Mouse (Mus musculus) CH12.LX (cell line): ENCODE results near the gene Cdyl. TPM values are rescaled to one million over a fixed set of nuclear protein-coding genes. Genes with fewer than 3 reads are reported as not detected.

Experiments
- DNase-seq: peaks from one replicate; pipeline ENCODE4 v3.0.0-alpha.2; 2013; ENCODE audit errors: extremely low read depth
- H3K27ac ChIP-seq: 2 replicates; pipeline ENCODE4 v1.5.1; 2012; ENCODE audit warnings: low read depth, mild to moderate bottlenecking, control low read depth, moderate library complexity; ENCODE audit not compliant: insufficient read depth
- H3K27me3 ChIP-seq: replicated peaks from 2 replicates; pipeline ENCODE3; 2012; ENCODE audit warnings: inconsistent platforms
- H3K36me3 ChIP-seq, 2 experiments: replicated peaks in 1 of 2; 2 replicates each; pipeline versions ENCODE3 to v1.6.1; 2012; ENCODE audit warnings: inconsistent platforms in 1 of 2, low read length in 1 of 2, mild to moderate bottlenecking in 1 of 2, mixed read lengths in 1 of 2, moderate library complexity in 1 of 2; ENCODE audit not compliant: control insufficient read depth in 1 of 2, insufficient read depth in 1 of 2
- H3K4me1 ChIP-seq, 2 experiments: 2 replicates each; pipeline ENCODE4 v1.6.1; 2012; ENCODE audit warnings: inconsistent platforms in 1 of 2, moderate library complexity in 1 of 2; ENCODE audit not compliant: insufficient read depth in 2 of 2, control insufficient read depth in 1 of 2
- H3K4me2 ChIP-seq: 2 replicates; pipeline ENCODE4 v1.6.1; 2012; ENCODE audit warnings: low read depth, mild to moderate bottlenecking, control low read depth; ENCODE audit not compliant: poor library complexity, insufficient read depth, severe bottlenecking
- H3K4me3 ChIP-seq, 3 experiments: fragments of 150-350 bp in 1 of 3; sonication (generic) in 1 of 3; replicated peaks in 1 of 3; 2 replicates each; pipeline versions ENCODE3 to v1.5.1; 2011 to 2012; ENCODE audit warnings: low read depth in 2 of 3, low read length in 2 of 3, mild to moderate bottlenecking in 2 of 3, moderate library complexity in 2 of 3, control low read depth in 1 of 3, improper control_type of control experiment in 1 of 3, inconsistent platforms in 1 of 3, mixed read lengths in 1 of 3; ENCODE audit not compliant: poor library complexity in 1 of 3
- H3K79me2 ChIP-seq: replicated peaks from 2 replicates; pipeline ENCODE4 v1.6.1; 2012; ENCODE audit warnings: mild to moderate bottlenecking, moderate library complexity; ENCODE audit not compliant: control insufficient read depth, poor library complexity, insufficient read depth, severe bottlenecking; ENCODE audit errors: extremely low read depth
- H3K9ac ChIP-seq: 2 replicates; pipeline ENCODE4 v1.6.1; 2012; ENCODE audit warnings: low read depth, mild to moderate bottlenecking, control low read depth, moderate library complexity; ENCODE audit not compliant: insufficient read depth
- H3K9me3 ChIP-seq: replicated peaks from 2 replicates; pipeline ENCODE3; 2012; ENCODE audit warnings: low read length, inconsistent platforms, mixed read lengths
- BHLHE40 ChIP-seq: IDR thresholded peaks from 2 replicates; pipeline ENCODE4 v1.6.1; 2011; ENCODE audit warnings: mild to moderate bottlenecking, low read depth, low read length, improper control_type of control experiment
- CTCF ChIP-seq, 2 experiments: IDR thresholded peaks in 1 of 2; conservative IDR thresholded peaks in 1 of 2; 2 replicates each; pipeline ENCODE4 v1.5.1; 2011 to 2012; ENCODE audit warnings: low read depth in 2 of 2, low read length in 2 of 2, improper control_type of control experiment in 1 of 2, inconsistent platforms in 1 of 2, mild to moderate bottlenecking in 1 of 2, moderate library complexity in 1 of 2
- ELF1 ChIP-seq: IDR thresholded peaks from 2 replicates; pipeline ENCODE4 v1.6.1; 2014; ENCODE audit warnings: low read depth, mild to moderate bottlenecking, inconsistent platforms, low read length, improper control_type of control experiment
- HCFC1 ChIP-seq: IDR thresholded peaks from 2 replicates; pipeline ENCODE4 v1.6.1; 2012; ENCODE audit warnings: low read depth, mild to moderate bottlenecking, inconsistent platforms, low read length, improper control_type of control experiment
- IRF4 ChIP-seq: IDR thresholded peaks from 2 replicates; pipeline ENCODE4 v1.6.1; 2014; ENCODE audit warnings: low read depth, mild to moderate bottlenecking, inconsistent platforms, low read length, improper control_type of control experiment
- JUND ChIP-seq: conservative IDR thresholded peaks from 2 replicates; pipeline ENCODE4 v1.6.1; 2011; ENCODE audit warnings: low read depth, low read length, improper control_type of control experiment
- MAX ChIP-seq: IDR thresholded peaks from 2 replicates; pipeline ENCODE4 v1.6.1; 2011; ENCODE audit warnings: low read length, improper control_type of control experiment
- MAZ ChIP-seq: IDR thresholded peaks from 2 replicates; pipeline ENCODE4 v1.6.1; 2012; ENCODE audit warnings: low read depth, mild to moderate bottlenecking, inconsistent platforms, low read length, improper control_type of control experiment, moderate library complexity
- MEF2A ChIP-seq: IDR thresholded peaks from 2 replicates; pipeline ENCODE4 v1.6.1; 2014; ENCODE audit warnings: low read depth, mild to moderate bottlenecking, inconsistent platforms, low read length, improper control_type of control experiment, borderline replicate concordance
- MXI1 ChIP-seq: IDR thresholded peaks from 2 replicates; pipeline ENCODE4 v1.6.1; 2011; ENCODE audit warnings: mild to moderate bottlenecking, low read depth, low read length, improper control_type of control experiment
- MYC ChIP-seq: IDR thresholded peaks from 2 replicates; pipeline ENCODE4 v1.6.1; 2011; ENCODE audit warnings: low read depth, mild to moderate bottlenecking, improper control_type of control experiment, low read length
- NRF1 ChIP-seq: IDR thresholded peaks from 2 replicates; pipeline ENCODE4 v1.6.1; 2014; ENCODE audit warnings: low read depth, mild to moderate bottlenecking, inconsistent platforms, low read length, improper control_type of control experiment, moderate library complexity
- POLR2A ChIP-seq: IDR thresholded peaks from 2 replicates; pipeline ENCODE4 v1.6.1; 2011; ENCODE audit warnings: low read depth, mild to moderate bottlenecking, improper control_type of control experiment, low read length
- RAD21 ChIP-seq: IDR thresholded peaks from 2 replicates; pipeline ENCODE4 v1.6.1; 2011; ENCODE audit warnings: low read depth, mild to moderate bottlenecking, low read length, improper control_type of control experiment, moderate library complexity
- SIN3A ChIP-seq: IDR thresholded peaks from 2 replicates; pipeline ENCODE4 v1.6.1; 2012; ENCODE audit warnings: low read length, improper control_type of control experiment, inconsistent platforms
- SMC3 ChIP-seq: IDR thresholded peaks from 2 replicates; pipeline ENCODE4 v1.6.1; 2011; ENCODE audit warnings: low read depth, low read length, improper control_type of control experiment
- TCF12 ChIP-seq: IDR thresholded peaks from 2 replicates; pipeline ENCODE4 v1.6.1; 2014; ENCODE audit warnings: low read depth, mild to moderate bottlenecking, inconsistent platforms, low read length, improper control_type of control experiment
- ZKSCAN1 ChIP-seq: IDR thresholded peaks from 2 replicates; pipeline ENCODE4 v1.6.1; 2012; ENCODE audit warnings: low read depth, inconsistent platforms, low read length, improper control_type of control experiment, borderline replicate concordance
- ZNF384 ChIP-seq: IDR thresholded peaks from 2 replicates; pipeline ENCODE4 v1.6.1; 2012; ENCODE audit warnings: low read depth, low read length, improper control_type of control experiment, inconsistent platforms
- dilution Hi-C: fragments of 300-500 bp; cut with MboI; formaldehyde crosslinking; loops from 2 replicates; pipeline ENCODE4 v1.14.3; 2020; ENCODE audit warnings: low sequenced_read_pairs; ENCODE audit not compliant: extremely low pct_unique_long_range_greater_than_20kb, extremely low pct_ligation_motif_present
- in situ Hi-C: fragments of 300-500 bp; cut with MboI; formaldehyde crosslinking; loops from 3 replicates; pipeline ENCODE4 v1.14.3; 2019; ENCODE audit warnings: low sequenced_read_pairs, low pct_ligation_motif_present, low pct_unique_long_range_greater_than_20kb, mixed read lengths
- polyA plus RNA-seq: library from polyadenylated mRNA; unstranded; fragments of >175 nt; gene quantifications from 2 replicates; pipeline ENCODE4 v1.2.1, GENCODE M21; 2012; ENCODE audit warnings: low read depth; ENCODE audit not compliant: insufficient read length
- total RNA-seq, 2 experiments: library from RNA; depleted of rRNA; stranded (reverse); fragments of 300-350 nt in 1 of 2; fragments of >200 nt in 1 of 2; gene quantifications; 2 replicates each; pipeline ENCODE4 v1.2.3; 2012 to 2014

Cdyl gene
- total and polyA plus RNA-seq, 3 experiments, result 5.7 to 9.1 (median 8.3) TPM

DNA sequence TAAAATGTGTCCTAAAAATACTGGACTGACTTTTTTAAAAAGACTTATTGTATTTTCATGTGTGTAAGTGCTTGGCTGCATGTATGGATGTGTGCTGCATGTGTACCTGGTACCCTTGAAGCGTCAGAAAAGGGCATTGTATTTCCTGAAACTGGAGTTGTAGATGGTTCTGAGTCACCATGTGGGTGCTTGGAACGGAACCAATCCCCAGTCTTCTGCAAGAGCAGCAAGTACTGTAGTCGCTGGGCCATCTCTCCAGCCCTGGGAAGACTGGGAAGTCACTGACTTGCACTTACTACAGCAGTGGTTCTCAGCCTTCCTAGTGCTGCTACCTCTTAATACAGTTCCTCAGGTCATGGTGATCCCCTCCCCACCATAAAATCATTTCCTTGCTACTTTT is 122.1 kb downstream of the Cdyl start:
- TF ChIP-seq HCFC1, result no peak
- H3K9ac ChIP-seq, result no peak overlapping the region
- no peak overlapping the region for H3K4me2 ChIP-seq
- no peaks in the 10 kb centered on the region for H3K36me3 ChIP-seq
- dilution Hi-C loops, result no loop called here
- no peaks in the 10 kb centered on the region for H3K27me3 ChIP-seq
- no peak overlapping the region for H3K27ac ChIP-seq
- no peaks in the 10 kb centered on the region for H3K9me3 ChIP-seq
- H3K4me3 ChIP-seq, result no peak overlapping the region
- in situ Hi-C loops, result loop anchor here (5.0 kb wide), 1 partner anchor 161 kb away; no protein-coding TSS in a partner anchor
- peaks cover 3% of the 10 kb centered on the region for H3K79me2 ChIP-seq
- DNase-seq, result no peak
- H3K4me1 ChIP-seq, result peaks cover 30 to 77% of the 10 kb centered on the region in 2 experiments

- TF ChIP-seq TCF12, result peak; percentile 13; the same call in 1 of the 2 replicates
- TF ChIP-seq MEF2A, result 0 out of 2 replicates have a peak, but pooled peaks have one; percentile 51
- TF ChIP-seq MYC, result peak; percentile 79; the same call in 1 of the 2 replicates
- 0 out of 2 replicates have a peak, but pooled peaks have one; percentile 22 for TF ChIP-seq MAZ
- peak; percentile 39; the same call in 1 of the 2 replicates for TF ChIP-seq BHLHE40
- peak; percentile 67 for TF ChIP-seq RAD21
- 0 out of 2 replicates have a peak, but pooled peaks have one; percentile 25 for TF ChIP-seq ELF1
- no peak for TF ChIP-seq ZKSCAN1
- peak; percentile 67; the same call in 1 of the 2 replicates for TF ChIP-seq IRF4
- TF ChIP-seq NRF1, result 0 out of 2 replicates have a peak, but pooled peaks have one; percentile 18
- TF ChIP-seq SMC3, result peak; percentile 80
- TF ChIP-seq JUND, result 0 out of 2 replicates have a peak, but pooled peaks have one; percentile 38
- peak; percentile 68; the same call in 1 of the 2 replicates for TF ChIP-seq MAX
- TF ChIP-seq SIN3A, result peak; percentile 65; the same call in 1 of the 2 replicates
- TF ChIP-seq HCFC1, result no peak
- TF ChIP-seq ZNF384, result no peak
- no peak for TF ChIP-seq POLR2A
- TF ChIP-seq CTCF (conservative IDR thresholded peaks at IDR 0.05 in 1 of 2, IDR thresholded peaks at IDR 0.05 in 1 of 2; ENCODE audit: low read depth in 2 of 2, low read length in 2 of 2), result peak; percentile 70 to 80
- TF ChIP-seq MXI1, result peak; percentile 72
- no peaks in the 10 kb centered on the region for H3K36me3 ChIP-seq
- H3K4me2 ChIP-seq, result peak overlapping the region; percentile 63
- dilution Hi-C loops, result no loop called here
- H3K4me3 ChIP-seq, result peak overlapping the region; percentile 21 to 27 (median 24)
- H3K79me2 ChIP-seq, result no peaks in the 10 kb centered on the region; the same call in none of the 2 replicates
- H3K4me1 ChIP-seq, result peaks cover 30 to 77% of the 10 kb centered on the region in 2 experiments
- no peaks in the 10 kb centered on the region for H3K27me3 ChIP-seq
- H3K9ac ChIP-seq, result peak overlapping the region; percentile 60; the same call in 1 of the 2 replicates
- peak; percentile 88 for DNase-seq
- peak overlapping the region; percentile 61; the same call in 1 of the 2 replicates for H3K27ac ChIP-seq
- no peaks in the 10 kb centered on the region for H3K9me3 ChIP-seq
- in situ Hi-C loops, result loop anchor here (5.0 kb wide), 1 partner anchor 159 kb away; no protein-coding TSS in a partner anchor
These were observed 123.3 kb downstream of the Cdyl start for GRCm38 (mm10) chr13:35782949-35783348.
